Mouse (Mus musculus): ENCODE measurements at regions not wholly inside any gene's neighbourhood (a gene's known extent, or its start where the extent isn't known, plus 50 kb on each side); places are given as distances from the start of the nearest gene placed in this dataset.

DNA sequence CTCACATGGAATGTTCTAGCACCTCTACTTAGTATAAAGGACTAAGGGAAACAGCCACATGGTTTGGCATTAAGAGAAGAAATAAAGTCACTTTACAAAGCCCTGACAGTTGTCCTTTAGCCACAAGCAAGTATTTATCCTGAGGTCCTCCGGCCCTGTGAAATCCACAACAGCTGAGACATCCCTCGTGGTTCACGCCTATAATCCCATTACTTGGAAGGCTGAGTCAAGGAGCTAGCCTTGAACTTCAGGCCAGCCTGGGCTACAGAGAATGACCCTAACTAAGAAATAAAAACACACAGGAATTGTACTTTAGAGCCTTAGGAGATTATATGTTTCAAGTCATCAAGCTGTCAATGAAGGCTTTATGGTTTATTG lies 238.7 kb downstream of the Gm5426 start:
- TF ChIP-seq MAZ (IDR thresholded peaks at IDR 0.05; ENCODE audit: low read depth, low read length) (no peak), EP300 (IDR thresholded peaks at IDR 0.05; ENCODE audit: low read depth in 1 of 2, low read length in 2 of 2) (no peak), MYC (IDR thresholded peaks at IDR 0.05; ENCODE audit: low read depth, low read length) (no peak), ELF1 (IDR thresholded peaks at IDR 0.05; ENCODE audit: low read depth, low read length) (no peak), SMC3 (IDR thresholded peaks at IDR 0.05; ENCODE audit: low read depth, low read length) (no peak)
- H3K4me1 ChIP-seq (ENCODE audit: control insufficient read depth in 1 of 2, insufficient read depth in 2 of 2, low read length in 2 of 2), result no peaks in the 10 kb centered on the region

DNA sequence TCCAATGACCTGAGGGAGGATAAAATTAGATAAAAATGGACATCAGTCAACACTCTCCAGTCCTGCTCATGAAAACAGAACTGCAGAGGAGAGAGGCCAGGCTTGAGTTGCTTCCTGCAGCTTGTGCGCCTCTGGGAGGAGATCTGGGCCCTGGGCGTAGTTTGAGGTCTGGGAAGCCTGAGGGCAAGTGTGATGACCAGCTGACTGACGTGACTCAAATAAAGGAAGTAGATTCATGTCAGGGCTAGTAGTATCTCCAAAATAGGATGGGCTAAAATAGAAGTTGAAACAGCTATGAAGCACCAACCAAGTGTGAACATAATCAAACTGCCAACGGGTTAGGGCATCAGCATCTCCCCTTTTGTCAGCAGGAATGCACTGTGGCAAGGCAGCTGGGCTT lies 239.3 kb upstream of the Btg1 start:
- Histone ChIP-seq H3K4me1 (ENCODE audit: control insufficient read depth in 1 of 2, insufficient read depth in 2 of 2, low read length in 2 of 2) (no peaks in the 10 kb centered on the region), H3K36me3 (ENCODE audit: control insufficient read depth in 1 of 2, insufficient read depth in 2 of 2, low read length in 2 of 2) (no peaks in the 10 kb centered on the region), H3K4me3 (ENCODE audit: control insufficient read depth in 1 of 2, insufficient read depth in 1 of 2, low read depth in 2 of 2, low read length in 2 of 2) (no peak overlapping the region), H3K79me2 (ENCODE audit: control insufficient read depth, insufficient read depth, low read length, poor library complexity) (no peaks in the 10 kb centered on the region), H3K9me3 (replicated peaks; ENCODE audit: insufficient read depth, low read length) (no peaks in the 10 kb centered on the region), H3K27me3 (ENCODE audit: control insufficient read depth in 1 of 2, insufficient read depth in 2 of 2, low read length in 2 of 2) (no peaks in the 10 kb centered on the region), H3K27ac (ENCODE audit: control insufficient read depth, low read depth, low read length) (no peak overlapping the region), H3K9ac (ENCODE audit: control insufficient read depth, low read depth, low read length, poor library complexity, severe bottlenecking) (no peak overlapping the region)
- no peak for DNase-seq (ENCODE audit: low read depth, low spot score)
- TF ChIP-seq POLR2AphosphoS2 (IDR thresholded peaks at IDR 0.05; ENCODE audit: low read length), result no peak
- TF ChIP-seq MAZ (IDR thresholded peaks at IDR 0.05; ENCODE audit: low read depth, low read length), result no peak
- TF ChIP-seq MYC (IDR thresholded peaks at IDR 0.05; ENCODE audit: low read depth, low read length), result no peak
- no peak for TF ChIP-seq POLR2AphosphoS5 (IDR thresholded peaks at IDR 0.05; ENCODE audit: borderline replicate concordance, low read depth, low read length)
- no peak for TF ChIP-seq ZKSCAN1 (IDR thresholded peaks at IDR 0.05; ENCODE audit: low read depth, low read length)
- TF ChIP-seq ZNF384 (IDR thresholded peaks at IDR 0.05; ENCODE audit: low read depth, low read length), result no peak

More for the DNA sequence above, 238.7 kb downstream of the Gm5426 start:
- Histone ChIP-seq H3K27me3 (ENCODE audit: control insufficient read depth in 1 of 2, insufficient read depth in 2 of 2, low read length in 2 of 2) (no peaks in the 10 kb centered on the region), H3K27ac (ENCODE audit: control insufficient read depth, low read depth, low read length) (no peak overlapping the region), H3K4me3 (ENCODE audit: control insufficient read depth in 1 of 2, insufficient read depth in 1 of 2, low read depth in 2 of 2, low read length in 2 of 2) (no peak overlapping the region), H3K79me2 (ENCODE audit: control insufficient read depth, insufficient read depth, low read length, poor library complexity) (no peaks in the 10 kb centered on the region), H3K36me3 (ENCODE audit: control insufficient read depth in 1 of 2, insufficient read depth in 2 of 2, low read length in 2 of 2) (no peaks in the 10 kb centered on the region), H3K9ac (ENCODE audit: control insufficient read depth, low read depth, low read length, poor library complexity, severe bottlenecking) (no peak overlapping the region), H3K9me3 (replicated peaks; ENCODE audit: insufficient read depth, low read length) (no peaks in the 10 kb centered on the region)
- no peak for DNase-seq (ENCODE audit: low read depth, low spot score)

DNA sequence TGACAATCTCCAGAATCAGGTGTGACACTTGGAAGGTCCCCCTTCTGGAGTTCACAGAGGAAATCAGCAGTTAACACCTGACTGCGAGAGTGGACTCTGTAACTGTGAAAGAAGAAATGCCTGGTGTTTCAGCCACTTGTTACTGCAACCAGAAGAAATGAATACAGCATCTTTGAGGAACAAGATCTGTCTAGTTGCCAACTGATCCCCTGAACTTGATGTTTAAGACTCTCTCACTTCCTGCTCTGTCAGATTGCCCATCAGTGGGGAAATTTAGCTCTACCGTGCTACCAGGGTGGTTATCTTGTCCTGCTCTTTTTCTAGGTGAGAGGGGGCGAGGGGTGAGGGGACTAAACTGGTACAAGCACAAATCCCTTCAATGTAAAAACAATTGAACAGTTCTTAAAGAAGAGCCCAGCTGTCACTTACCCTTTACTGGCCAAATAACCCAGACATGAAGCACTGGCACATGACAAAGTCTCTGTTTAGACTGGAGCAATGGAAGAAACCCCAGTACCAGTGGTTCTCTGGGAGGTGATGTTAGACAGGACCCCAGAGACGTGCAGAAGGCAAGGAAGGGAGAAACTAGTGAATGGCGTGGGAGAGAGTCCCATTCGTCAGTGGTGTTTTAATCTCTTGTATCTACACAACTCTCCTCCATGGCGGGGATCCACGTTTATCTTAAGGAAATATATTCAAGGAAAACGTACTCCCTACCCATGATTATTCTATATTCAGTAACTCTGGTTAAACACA lies 237.6 kb upstream of the Btg1 start:
- no peak overlapping the region for H3K27ac ChIP-seq (ENCODE audit: control insufficient read depth, low read depth, low read length)
- TF ChIP-seq USF2 (IDR thresholded peaks at IDR 0.05; ENCODE audit: borderline replicate concordance in 1 of 2, insufficient read depth in 1 of 2, low read depth in 1 of 2, low read length in 2 of 2), result no peak
- no peak for TF ChIP-seq ZMIZ1 (IDR thresholded peaks at IDR 0.05; ENCODE audit: low read depth, low read length)
- TF ChIP-seq MYB (IDR thresholded peaks at IDR 0.05; ENCODE audit: low read depth, low read length), result no peak
- TF ChIP-seq NRF1 (IDR thresholded peaks at IDR 0.05; ENCODE audit: insufficient read depth, low read depth, low read length, poor library complexity, severe bottlenecking), result no peak
- no peak for TF ChIP-seq MYC (IDR thresholded peaks at IDR 0.05; ENCODE audit: low read depth, low read length)
- no peak for TF ChIP-seq RAD21 (IDR thresholded peaks at IDR 0.05; ENCODE audit: low read depth, low read length)
- no peak for TF ChIP-seq UBTF (IDR thresholded peaks at IDR 0.05; ENCODE audit: borderline replicate concordance, insufficient read depth, low read depth, low read length)
- TF ChIP-seq USF1 (IDR thresholded peaks at IDR 0.05; ENCODE audit: low read depth, low read length), result no peak
- TF ChIP-seq ZKSCAN1 (IDR thresholded peaks at IDR 0.05; ENCODE audit: low read depth, low read length), result no peak
- no peak for TF ChIP-seq EP300 (IDR thresholded peaks at IDR 0.05; ENCODE audit: low read depth in 1 of 2, low read length in 2 of 2)
- no peak for TF ChIP-seq MAFK (IDR thresholded peaks at IDR 0.05; ENCODE audit: borderline replicate concordance, low read depth, low read length)
- no peak for TF ChIP-seq NELFE (IDR thresholded peaks at IDR 0.05; ENCODE audit: low read depth, low read length)
- TF ChIP-seq MAX (IDR thresholded peaks at IDR 0.05; ENCODE audit: low read length), result no peak
- H3K27me3 ChIP-seq (ENCODE audit: control insufficient read depth in 1 of 2, insufficient read depth in 2 of 2, low read length in 2 of 2), result no peaks in the 10 kb centered on the region
- H3K4me1 ChIP-seq (ENCODE audit: control insufficient read depth in 1 of 2, insufficient read depth in 2 of 2, low read length in 2 of 2), result no peaks in the 10 kb centered on the region
- no peaks in the 10 kb centered on the region for H3K36me3 ChIP-seq (ENCODE audit: control insufficient read depth in 1 of 2, insufficient read depth in 2 of 2, low read length in 2 of 2)
- no peak for DNase-seq (ENCODE audit: low read depth, low spot score)
- H3K79me2 ChIP-seq (ENCODE audit: control insufficient read depth, insufficient read depth, low read length, poor library complexity), result no peaks in the 10 kb centered on the region
- no peaks in the 10 kb centered on the region for H3K9me3 ChIP-seq (replicated peaks; ENCODE audit: insufficient read depth, low read length)
- H3K4me3 ChIP-seq (ENCODE audit: control insufficient read depth in 1 of 2, insufficient read depth in 1 of 2, low read depth in 2 of 2, low read length in 2 of 2), result no peak overlapping the region
- H3K9ac ChIP-seq (ENCODE audit: control insufficient read depth, low read depth, low read length, poor library complexity, severe bottlenecking), result no peak overlapping the region
